Mouse (Mus musculus): ENCODE data around the gene Atp2a2.

The Atp2a2 gene

DNA sequence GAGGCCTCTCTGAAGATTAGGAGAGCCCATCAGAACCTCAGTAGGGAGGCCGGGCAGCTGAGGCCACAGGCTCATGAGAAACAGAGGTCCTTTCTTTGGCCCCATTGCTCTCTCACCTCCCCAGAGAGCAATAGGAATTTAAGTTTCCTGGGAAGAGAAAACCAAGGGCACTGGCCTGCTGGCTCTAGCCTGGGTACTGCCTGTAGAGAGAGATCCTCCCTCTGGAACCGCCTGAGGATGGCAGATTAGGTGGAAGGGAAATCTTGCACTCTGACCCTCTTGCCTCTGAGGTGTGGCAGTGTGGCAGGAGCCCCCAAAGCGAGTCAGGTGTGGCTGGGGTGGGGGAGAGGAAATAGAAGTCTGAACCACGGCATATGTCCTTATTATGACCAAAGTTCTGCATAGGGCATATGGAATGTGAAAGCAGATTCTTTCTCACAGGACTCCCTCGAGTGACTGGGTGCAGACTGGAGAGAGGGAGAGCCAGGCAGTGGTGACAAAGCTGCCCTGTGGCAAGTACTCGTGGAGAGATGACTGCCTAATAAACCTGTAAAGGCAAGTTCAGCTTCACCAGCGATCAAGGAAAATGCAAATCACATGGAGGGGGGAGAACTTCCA lies 17.1 kb upstream of the Atp2a2 start:
- DNase-seq (ENCODE audit: low read depth) = no peak

DNA sequence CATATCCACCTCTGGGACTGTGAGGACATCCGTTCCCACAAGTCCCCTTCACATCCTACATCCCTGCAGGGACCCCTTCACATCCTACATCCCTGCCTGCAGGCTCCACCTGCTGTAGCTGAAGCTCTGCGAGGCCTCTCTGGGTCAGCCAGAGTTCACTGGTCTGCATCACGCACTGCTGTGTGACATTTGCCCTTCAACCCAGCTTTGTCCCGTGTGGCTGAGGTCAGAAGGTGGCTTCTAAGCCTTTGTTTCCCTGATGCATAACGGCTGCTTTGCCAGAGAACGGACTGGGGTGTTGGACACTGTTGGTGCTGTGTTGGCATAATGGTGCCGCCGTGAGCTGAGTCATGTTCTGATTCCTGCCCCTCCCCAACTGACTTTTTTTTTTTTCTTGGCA lies 16.2 kb upstream of the Atp2a2 start:
- no peak for DNase-seq (ENCODE audit: low read depth)

GRCm38 (mm10) chr5:122516901-122517300 lies 14.9 kb upstream of the Atp2a2 start:
- no peak for DNase-seq (ENCODE audit: low read depth)

- DNase-seq (ENCODE audit: low read depth) = no peak
Observed at GRCm38 (mm10) chr5:122516029-122516730, 14.2 kb upstream of the Atp2a2 start.

DNA sequence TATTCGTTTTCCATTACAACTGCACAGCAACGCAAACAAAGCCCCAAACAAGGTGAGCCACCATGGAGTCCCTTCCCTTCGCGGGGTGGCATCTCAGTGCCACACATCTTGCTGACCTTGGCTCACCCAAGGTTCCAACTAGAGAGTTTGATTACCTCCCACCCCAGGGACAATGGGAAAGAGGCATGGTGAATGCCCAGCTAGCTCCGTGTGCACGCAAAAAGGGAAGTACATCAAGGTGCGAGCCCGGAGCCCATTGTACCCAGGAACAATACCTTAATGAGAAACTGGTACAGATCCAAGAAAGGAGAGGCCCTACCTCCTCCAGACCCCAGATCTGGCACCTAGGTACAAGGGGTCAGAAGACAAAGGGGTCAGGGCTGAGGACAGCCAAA lies 12.1 kb upstream of the Atp2a2 start:
- no peak for DNase-seq (ENCODE audit: low read depth)

GRCm38 (mm10) chr5:122513421-122514126 lies 11.5 kb upstream of the Atp2a2 start:
- DNase-seq (ENCODE audit: low read depth) = no peak

DNA sequence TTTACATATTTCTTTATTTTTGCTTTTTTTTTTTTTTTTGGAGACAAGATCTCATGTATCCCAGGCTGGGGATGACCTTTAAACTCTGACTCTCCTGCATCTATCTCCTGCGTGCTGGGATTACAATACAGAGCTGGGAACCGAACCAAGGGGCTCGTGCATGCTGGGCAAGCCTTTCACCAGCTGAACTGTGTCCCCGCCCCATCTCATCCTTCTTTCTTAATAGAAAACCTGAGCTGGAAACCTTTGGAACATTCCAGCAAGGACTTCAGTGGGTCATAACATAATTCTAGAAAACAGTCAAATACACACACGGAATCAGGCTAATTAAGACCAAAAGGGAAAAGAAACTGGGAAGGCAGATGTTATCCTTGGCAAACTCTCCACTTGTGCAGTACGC lies 10.0 kb upstream of the Atp2a2 start:
- no peak for DNase-seq (ENCODE audit: low read depth)

GRCm38 (mm10) chr5:122511405-122511804 lies 9.4 kb upstream of the Atp2a2 start:
- DNase-seq (ENCODE audit: low read depth) = no peak

DNA sequence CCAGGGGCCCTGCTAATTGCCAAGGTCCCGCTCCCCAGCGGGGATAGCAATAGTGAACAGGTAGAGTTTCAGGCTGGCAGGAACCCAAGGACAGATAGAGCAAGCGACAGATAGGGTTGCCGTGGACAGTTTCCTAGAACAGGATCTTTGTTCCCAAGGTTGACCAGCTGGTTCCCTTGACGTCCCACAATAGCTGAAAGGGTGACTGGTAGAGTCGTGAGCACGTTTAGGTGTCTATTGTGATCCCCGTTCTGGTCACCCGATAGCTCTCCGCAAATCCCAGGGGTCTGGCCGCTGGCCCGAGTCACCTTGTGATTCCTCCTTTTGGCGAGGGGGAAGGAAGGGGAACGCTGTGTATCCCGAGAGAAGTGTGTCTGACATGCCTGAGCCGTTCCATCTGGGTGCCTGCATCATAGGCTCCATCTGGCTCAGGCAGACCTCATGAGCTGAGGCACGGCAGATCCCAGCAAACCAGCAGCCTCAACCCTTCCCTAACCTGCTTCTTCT lies 8.7 kb upstream of the Atp2a2 start:
- DNase-seq (ENCODE audit: low read depth) = no peak

DNA sequence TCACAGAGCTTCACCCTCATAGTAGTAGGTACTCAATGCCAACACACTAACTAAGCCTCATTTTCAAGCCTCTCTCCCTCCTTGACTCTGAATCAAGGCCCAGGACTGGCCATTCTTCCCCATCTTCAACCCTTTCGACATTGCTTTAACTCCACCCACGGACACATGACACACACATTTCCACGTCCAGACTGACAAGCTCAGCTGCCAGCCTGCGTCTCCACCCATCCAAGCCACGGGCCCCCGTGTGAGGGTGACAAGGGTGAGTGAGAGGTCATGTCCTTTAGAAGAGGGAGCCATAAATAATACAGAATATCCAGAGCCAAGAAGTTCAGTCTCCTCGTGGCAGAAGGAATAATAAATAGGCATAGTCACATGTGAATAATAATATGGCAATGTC lies 7.6 kb upstream of the Atp2a2 start:
- no peak for DNase-seq (ENCODE audit: low read depth)

DNA sequence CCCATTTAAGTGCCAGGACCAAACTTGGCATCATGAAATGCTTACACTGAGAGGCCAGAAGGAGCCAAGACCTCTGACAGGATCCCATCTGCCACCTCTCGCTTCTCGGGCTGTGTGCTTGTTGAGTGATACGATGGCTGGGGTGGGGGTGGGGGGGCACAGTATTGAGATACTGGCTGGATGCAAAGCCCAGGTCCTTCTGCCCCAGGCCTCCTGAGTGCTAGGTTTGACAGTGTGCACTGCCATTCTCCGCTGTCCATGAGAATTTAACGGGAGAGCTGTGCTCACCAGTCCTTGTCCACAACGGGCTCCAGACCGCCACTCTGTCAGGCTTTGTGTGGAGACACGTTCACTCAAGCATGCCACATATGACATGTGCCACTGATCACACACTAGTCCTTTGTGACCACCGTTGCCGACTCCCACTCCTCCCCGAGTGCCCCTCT lies 6.9 kb upstream of the Atp2a2 start:
- DNase-seq (ENCODE audit: low read depth) = no peak

GRCm38 (mm10) chr5:122507396-122507795 lies 5.4 kb upstream of the Atp2a2 start:
- no peak for DNase-seq (ENCODE audit: low read depth)

DNA sequence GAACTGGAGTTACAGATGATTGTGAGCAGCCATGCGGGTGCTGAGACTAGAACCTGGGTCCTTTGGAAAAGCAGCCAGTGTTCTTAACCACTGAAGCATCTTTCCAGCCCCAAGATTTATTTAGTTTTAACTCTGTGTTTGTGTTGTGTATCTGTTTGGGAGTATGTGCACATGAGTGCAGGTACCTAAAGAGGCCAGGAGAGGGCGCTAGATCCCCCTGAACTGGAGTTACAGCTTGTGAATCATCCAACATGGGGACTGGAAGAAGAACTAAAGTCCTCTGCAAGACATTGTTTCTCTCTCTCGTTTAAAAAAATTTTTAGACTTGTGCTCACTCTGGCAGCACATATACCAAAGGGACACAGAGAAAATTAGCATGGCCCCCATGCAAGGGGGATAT lies 4.4 kb upstream of the Atp2a2 start:
- DNase-seq (ENCODE audit: low read depth) = no peak

GRCm38 (mm10) chr5:122505554-122505953 lies 3.5 kb upstream of the Atp2a2 start:
- DNase-seq (ENCODE audit: low read depth) = no peak

- DNase-seq (ENCODE audit: low read depth) = no peak
Observed at GRCm38 (mm10) chr5:122503760-122504119, 1.7 kb upstream of the Atp2a2 start.

GRCm38 (mm10) chr5:122503015-122503759 lies 1.2 kb upstream of the Atp2a2 start:
- DNase-seq (ENCODE audit: low read depth) = no peak

GRCm38 (mm10) chr5:122501101-122502076 lies 636 bp downstream of the Atp2a2 start:
- DNase-seq (ENCODE audit: low read depth) = no peak

- no peak for DNase-seq (ENCODE audit: low read depth)
Observed at GRCm38 (mm10) chr5:122500563-122500962, 1.5 kb downstream of the Atp2a2 start.

GRCm38 (mm10) chr5:122500141-122500540 lies 1.9 kb downstream of the Atp2a2 start:
- no peak for DNase-seq (ENCODE audit: low read depth)

DNA sequence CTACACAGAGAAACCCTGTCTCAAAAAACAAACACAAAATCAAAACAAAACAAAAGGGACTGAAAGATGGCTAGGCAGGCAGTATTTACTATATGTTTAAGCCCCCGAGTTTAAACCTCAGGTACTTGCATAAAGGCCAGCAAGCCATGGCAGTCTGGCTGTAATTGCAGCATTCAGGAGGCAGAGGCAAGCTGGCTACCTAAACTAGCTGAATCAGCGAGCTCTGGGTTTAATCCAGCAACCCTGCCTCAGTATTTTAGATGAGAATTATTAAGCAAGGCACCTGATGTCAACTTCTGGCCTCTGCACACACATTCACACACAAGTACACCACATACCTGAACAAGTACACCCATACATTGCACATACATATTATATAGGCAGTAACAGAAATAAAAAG lies 4.0 kb downstream of the Atp2a2 start:
- DNase-seq (ENCODE audit: low read depth) = no peak

DNA sequence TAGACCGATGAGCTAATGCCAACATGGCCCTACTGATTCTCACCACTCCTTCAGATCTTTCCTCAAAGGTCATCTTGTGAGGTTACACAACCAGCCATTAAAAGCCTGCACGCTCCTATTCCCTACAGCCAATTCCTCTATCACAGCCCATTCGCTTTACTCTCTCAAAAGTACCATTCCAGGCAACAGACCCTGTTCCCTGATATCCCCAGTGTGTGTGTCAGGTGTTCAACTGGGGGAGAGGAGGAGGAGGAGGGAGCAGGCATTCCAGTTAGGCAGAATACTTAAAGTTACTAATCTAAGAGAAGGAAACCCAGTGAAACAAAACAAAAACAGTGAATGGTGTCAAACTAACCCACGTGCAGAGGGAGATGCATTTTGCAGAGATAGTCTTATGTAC lies 5.0 kb downstream of the Atp2a2 start:
- no peak for DNase-seq (ENCODE audit: low read depth)

Data from fibroblast of lung, adult 2 months (primary cell).